Mouse (Mus musculus): ENCODE measurements around the gene Pradc1. TPM values are rescaled to one million over a fixed set of nuclear protein-coding genes. Genes with fewer than 3 reads are reported as not detected.
"Not testable (repeated sequence)": the region's sequence is repeated elsewhere in the genome, so short reads cannot be mapped to it uniquely, and the experiment has no call there.

Pradc1 gene
- total RNA-seq, 1 experiment from 2014 or later, result 16.8 TPM

- DNase-seq, result peak; percentile 99
Measured at GRCm38 (mm10) chr6:85450697-85451663, 790 bp downstream of the Pradc1 start, which contains the start of gene Cct7. Gene Cct7, plus strand, starts transcription at chr6:85451514.

GRCm38 (mm10) chr6:85450140-85450539 lies 1.6 kb downstream of the Pradc1 start:
- DNase-seq, result not testable (repeated sequence)

GRCm38 (mm10) chr6:85447351-85447750 lies 4.4 kb downstream of the Pradc1 start:
- no peak for DNase-seq

- DNase-seq, result no peak
Measured at GRCm38 (mm10) chr6:85445286-85445685, 6.5 kb downstream of the Pradc1 start.

DNA sequence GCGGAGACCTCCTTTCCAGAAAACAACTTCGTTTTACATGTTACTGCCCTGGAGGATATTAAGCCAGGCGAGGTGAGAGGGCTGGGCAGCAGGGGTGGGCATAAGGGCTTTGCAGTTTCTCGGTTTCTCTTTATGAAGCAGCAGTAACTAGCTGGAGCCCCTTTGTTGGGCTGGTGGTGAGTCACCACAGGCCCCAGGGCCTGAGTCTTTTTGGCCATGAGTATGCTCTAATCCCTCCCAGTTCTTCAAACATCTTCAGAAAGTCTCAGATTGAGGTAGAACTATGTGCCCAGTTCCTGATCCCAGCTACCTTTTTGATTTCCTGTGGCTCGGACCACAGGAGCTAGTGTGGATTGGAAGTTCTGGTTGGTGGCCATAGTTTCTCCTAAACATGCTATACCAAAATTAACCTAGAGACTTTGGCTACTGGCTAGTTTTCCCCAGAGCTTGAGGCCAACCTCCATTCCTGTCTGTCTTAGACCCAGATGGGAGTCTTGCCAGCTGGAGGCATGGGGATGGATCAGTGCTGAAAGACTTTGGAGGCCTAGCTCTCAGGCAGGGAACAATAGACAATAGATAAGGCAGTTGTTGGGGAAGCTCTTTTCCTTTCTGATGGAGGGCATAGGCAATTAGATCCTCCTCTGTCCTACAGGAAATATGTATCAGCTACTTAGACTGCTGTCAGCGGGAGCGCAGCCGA lies 7.4 kb downstream of the Pradc1 start:
- DNase-seq, result no peak

GRCm38 (mm10) chr6:85443488-85444233 lies 8.1 kb downstream of the Pradc1 start:
- no peak for DNase-seq

DNA sequence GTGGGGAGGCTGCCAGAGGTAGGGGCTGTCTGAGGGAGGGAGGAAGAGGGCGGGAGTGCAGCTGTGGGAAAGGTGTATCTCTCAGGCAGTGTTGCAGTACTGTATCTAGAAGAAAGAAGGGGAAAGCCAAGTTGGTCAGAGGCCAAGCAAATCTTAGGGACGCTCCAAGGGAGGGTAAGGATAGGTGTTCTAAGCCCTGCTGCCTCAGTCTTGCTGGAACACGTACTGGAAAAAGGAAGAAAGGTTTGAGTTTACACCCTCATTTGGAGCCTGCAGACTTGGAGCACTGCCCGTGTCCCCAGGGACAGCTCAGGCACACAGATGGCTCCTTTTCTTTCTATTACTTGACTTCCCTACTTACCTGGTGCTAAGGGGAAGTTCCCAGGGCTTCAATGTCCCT lies 10.6 kb downstream of the Pradc1 start:
- no peak for DNase-seq

DNA sequence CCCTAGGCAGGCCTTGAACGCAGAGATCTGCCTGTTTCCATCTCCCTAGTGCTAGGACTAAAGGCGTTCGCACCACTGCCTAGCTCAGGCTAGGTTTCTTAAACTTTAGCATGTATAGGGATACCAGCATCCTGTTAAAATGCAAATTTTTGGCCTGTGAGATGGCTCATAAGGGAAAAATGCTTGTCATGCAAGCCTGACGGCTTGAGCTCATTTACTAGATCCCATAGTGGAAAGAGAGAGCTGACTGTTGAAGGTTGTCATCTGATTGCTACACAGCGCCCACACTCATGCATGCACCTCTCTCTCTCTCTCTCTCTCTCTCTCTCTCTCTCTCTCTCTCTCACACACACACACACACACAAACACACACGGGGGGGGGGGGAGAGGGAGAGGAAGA lies 15.1 kb downstream of the Pradc1 start:
- no peak for DNase-seq

GRCm38 (mm10) chr6:85436204-85436603 lies 15.6 kb downstream of the Pradc1 start:
- DNase-seq, result no peak

- no peak for DNase-seq
Measured at GRCm38 (mm10) chr6:85433865-85434264, 17.9 kb downstream of the Pradc1 start.

- DNase-seq, result peak; percentile 93
Measured at GRCm38 (mm10) chr6:85431842-85432431, 19.8 kb downstream of the Pradc1 start, which contains the start of gene Smyd5. Gene Smyd5, plus strand, starts transcription at chr6:85431989.

GRCm38 (mm10) chr6:85431274-85431841 lies 20.4 kb downstream of the Pradc1 start:
- no peak for DNase-seq

GRCm38 (mm10) chr6:85423836-85424379 lies 27.9 kb downstream of the Pradc1 start, which contains the start of gene Noto:
Gene Noto, plus strand, starts transcription at chr6:85423886.
- DNase-seq, result no peak

DNA sequence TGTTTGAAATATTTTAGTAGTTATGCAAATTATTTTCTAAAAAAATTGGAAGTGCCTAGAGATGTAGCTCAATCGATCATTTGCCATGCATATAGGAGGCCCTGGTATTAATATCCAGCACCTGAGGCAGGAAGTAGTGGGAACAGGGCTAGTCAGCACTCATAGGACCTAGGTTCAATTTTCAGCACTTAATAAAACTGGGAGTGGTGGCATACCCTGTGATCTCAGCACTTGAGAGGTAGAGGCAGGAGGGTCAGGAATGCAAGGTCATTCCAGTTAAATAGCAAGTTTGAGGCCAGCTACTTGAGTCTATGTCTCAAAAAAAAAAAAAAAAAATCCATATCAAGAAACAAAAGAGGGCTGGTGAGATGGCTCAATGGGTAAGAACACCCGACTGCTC lies 32.6 kb downstream of the Pradc1 start:
- no peak for DNase-seq

- DNase-seq, result no peak
Measured at GRCm38 (mm10) chr6:85415829-85416228, 35.9 kb downstream of the Pradc1 start.

DNA sequence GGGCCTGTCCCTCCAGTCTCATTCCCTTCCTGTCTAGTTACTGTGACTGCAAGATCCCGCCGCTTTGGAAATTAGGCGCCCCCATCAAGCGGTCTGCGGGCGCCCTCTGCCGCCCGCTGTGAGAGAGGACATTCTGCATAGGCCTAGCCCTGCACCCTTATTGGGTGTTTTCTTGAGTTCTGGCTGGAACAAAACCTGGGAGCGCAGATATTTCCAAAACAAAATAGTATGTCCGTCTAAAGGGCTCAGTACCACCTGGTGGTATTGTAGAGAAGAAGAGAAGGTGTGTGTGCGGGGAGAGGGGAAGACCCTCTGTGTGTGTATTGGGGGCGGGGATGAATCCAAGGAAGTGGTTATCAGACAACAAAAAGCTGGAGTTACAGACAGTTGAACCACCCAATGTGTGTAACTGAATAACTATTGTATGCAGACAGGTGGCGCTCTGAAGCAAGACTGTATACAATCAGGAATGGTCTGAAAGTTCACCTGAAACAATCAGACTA lies 40.9 kb downstream of the Pradc1 start:
- peak; percentile 58 for DNase-seq

DNA sequence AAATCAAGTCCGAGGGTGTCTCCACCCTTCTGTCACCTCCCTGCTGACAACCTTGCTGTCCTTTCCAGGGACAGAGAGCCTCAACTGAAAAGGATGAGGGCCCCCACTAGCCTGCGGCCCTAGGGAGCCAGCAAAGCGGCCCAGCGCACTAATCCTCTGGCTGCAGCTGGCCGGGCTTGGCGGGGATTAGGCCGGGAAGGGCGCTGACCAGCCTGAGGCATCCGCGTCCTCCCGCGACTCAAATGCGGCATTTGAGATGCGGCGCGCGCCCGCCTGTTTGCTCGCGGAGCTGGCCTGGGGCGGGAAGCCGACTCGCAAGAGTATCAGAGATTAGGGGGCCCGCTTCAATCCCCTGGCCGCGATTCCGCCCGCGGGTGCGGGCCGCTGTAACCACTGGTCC lies 42.8 kb downstream of the Pradc1 start:
- no peak for DNase-seq

DNA sequence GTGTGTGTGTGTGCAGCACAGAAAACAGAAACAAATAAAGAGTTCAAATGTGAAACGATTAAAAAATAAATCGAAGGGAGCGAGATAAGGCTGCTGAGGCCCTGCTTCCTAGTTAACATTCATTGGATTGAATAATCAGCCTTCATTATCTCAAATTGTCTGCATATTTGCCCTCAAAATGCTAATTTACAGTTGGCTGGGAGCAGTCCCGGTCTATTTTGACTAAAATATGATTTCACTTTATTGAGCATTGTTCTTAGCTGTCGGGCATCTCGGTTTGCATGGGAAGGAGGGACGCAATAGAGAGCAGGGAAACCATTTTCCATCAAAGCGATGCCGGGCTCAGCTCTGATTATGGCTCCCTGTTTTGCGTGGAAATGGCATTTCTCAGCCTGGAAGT lies 48.7 kb downstream of the Pradc1 start:
- no peak for DNase-seq

DNA sequence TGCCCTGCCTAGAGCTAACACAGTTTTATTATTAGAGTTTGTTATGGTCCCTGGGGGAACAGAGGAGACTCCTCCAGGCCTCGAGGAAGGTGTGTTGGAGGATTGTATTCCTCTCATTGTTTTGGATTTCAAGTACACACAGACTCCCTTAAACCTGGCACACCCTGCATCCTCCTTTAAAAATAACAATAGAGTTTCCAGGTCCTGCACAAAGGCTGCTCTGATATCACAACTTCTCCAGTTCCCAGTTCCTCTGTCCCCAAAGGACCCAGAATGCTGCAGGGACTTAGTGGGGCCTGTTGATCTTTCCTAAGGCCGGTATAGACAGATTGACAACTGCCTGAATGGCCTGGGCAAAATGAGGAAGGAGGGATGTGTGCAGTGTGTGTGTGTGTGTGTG lies 49.2 kb downstream of the Pradc1 start:
- no peak for DNase-seq

GRCm38 (mm10) chr6:85399715-85400114 lies 52.1 kb downstream of the Pradc1 start:
- no peak for DNase-seq

DNA sequence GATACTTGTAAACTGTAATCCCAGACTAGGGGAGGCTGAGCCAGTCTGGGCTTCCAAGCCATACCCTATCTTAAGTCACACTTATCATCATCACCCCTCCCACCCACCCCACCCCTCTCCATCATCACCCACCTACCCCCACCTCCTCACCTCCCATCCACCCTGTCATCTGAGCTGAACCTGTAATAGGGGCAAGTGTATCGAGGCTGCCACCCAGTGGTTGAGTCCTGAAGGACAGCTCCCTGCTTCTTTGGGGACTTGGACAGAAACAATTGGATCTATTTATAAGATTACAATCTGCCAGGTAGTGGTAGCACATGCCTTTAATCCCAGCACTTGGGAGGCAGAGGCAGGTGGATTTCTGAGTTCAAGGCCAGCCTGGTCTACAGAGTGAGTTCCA lies 54.6 kb downstream of the Pradc1 start:
- DNase-seq, result peak; percentile 50

All from adrenal gland, postnatal 25 days (tissue).